Mouse (Mus musculus): Measurements from ENCODE around the gene Zfp683.

GRCm38 (mm10) chr4:134107730-134108129 is 54.1 kb downstream of the Zfp683 start:
- no peak for TF ChIP-seq CTCF (IDR thresholded peaks at IDR 0.05; ENCODE audit: low read depth)
- no peak for TF ChIP-seq EP300 (IDR thresholded peaks at IDR 0.05; ENCODE audit: low read depth)

All from liver, postnatal 0 days (tissue).